Mouse (Mus musculus): Measurements from ENCODE around the gene Slc35e3. TPM values are rescaled to one million over a fixed set of nuclear protein-coding genes. Genes with fewer than 3 reads are reported as not detected.

The Slc35e3 gene
- polyA plus RNA-seq, 1 experiment from 2014 or later = 26.9 TPM

DNA sequence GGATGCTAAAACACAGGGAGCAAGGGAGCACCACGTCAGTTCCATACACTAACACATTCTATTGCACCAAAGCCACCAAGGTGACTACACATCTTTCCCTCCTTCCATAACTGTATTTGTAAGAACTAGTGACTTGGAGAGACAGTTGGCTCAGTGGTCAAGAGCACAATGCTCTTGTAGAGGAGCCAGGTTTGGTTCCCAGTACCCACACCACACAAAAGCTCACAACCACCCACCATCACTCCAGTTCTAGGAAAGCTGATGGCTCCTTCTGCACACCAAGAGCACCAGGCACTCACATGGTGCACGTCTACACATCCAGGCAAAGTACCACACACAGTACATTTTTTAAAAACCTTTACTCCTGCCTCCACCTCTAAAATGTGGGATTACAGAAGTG is 35.9 kb upstream of the Slc35e3 start:
- Histone ChIP-seq H3K9ac (replicated peaks) (no peak overlapping the region), H3K9me3 (replicated peaks) (no peaks in the 10 kb centered on the region), H3K4me1 (no peaks in the 10 kb centered on the region), H3K27ac (replicated peaks) (no peak overlapping the region), H3K4me3 (replicated peaks) (no peak overlapping the region), H3K4me2 (no peak overlapping the region), H3K36me3 (peaks cover 70% of the 10 kb centered on the region), H3K27me3 (replicated peaks) (no peaks in the 10 kb centered on the region)
- WGBS = 100% methylated on average over 2 of the region's 2 CpGs
- no peak for ATAC-seq (ENCODE audit: low FRiP score)

DNA sequence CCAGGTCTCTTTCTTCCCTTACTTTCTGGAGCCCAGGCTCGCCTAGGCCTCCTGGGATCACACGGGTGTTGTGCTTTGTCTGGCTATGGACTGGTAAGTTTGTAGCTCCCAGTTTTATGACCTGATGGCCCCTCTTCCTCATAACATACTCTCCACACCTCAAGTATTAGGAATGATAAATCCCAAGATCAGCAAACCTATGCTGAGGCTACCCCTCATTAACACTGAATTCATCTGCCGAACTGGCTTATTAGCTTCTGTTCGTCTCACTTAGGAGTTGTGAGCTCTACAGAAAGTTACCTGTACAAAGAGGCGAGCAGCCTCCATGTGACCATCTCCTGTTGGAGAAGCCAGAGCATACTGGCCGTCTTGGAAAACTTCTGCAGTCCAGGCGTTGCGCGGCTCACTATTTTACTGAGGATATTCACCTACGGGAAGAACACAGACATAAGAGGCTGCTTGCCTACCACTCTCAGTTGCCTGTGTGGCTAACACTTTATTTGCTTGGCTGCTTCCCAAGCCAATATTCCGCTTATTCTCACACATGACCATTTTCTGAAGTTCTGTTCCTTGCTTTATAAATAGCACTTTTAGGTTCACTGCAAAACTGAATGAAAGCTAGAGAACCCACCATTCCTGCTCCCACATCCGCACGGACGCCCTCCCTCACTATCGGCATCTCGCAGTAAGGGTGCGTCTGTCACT is 35.0 kb upstream of the Slc35e3 start:
- Histone ChIP-seq H3K9me3 (replicated peaks) (no peaks in the 10 kb centered on the region), H3K9ac (replicated peaks) (no peak overlapping the region), H3K27ac (replicated peaks) (no peak overlapping the region), H3K4me2 (no peak overlapping the region), H3K36me3 (peaks cover 69% of the 10 kb centered on the region), H3K4me3 (replicated peaks) (no peak overlapping the region), H3K27me3 (replicated peaks) (no peaks in the 10 kb centered on the region), H3K4me1 (no peaks in the 10 kb centered on the region)
- 96% methylated on average over 17 of the region's 17 CpGs for WGBS
- no peak for ATAC-seq (ENCODE audit: low FRiP score)

DNA sequence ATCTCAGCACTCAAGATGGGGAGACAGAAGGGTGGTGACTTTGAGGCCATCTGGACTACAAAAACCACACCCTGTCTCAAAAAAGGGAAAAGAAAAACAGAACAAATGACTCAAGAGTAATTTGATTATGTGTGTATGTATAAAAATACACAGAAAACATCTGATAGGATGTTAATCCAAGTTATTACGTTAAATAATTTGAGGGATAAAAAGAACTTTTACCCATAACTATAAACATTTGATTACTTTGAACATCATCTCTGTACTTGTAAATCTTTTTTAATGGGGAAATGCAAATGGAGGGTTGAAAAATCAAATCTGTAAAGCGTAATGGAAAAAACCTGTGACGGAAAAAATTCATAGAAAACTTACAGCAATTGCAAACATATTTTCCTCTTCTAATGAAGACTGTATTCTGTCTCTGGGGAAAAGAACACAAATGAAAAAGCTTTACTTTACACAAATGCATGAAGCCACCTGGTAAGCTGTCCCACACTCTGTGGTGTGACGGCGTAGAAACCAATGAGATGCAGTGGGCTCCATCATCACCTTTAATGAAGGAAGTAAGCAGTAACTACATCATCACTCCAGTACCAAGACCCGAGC is 34.2 kb upstream of the Slc35e3 start:
- Histone ChIP-seq H3K9ac (replicated peaks) (no peak overlapping the region), H3K9me3 (replicated peaks) (no peaks in the 10 kb centered on the region), H3K36me3 (peaks cover 68% of the 10 kb centered on the region), H3K27ac (replicated peaks) (no peak overlapping the region), H3K27me3 (replicated peaks) (no peaks in the 10 kb centered on the region), H3K4me3 (replicated peaks) (no peak overlapping the region), H3K4me2 (no peak overlapping the region), H3K4me1 (no peaks in the 10 kb centered on the region)
- 90% methylated on average over 6 of the region's 6 CpGs for WGBS
- ATAC-seq (ENCODE audit: low FRiP score) = no peak

DNA sequence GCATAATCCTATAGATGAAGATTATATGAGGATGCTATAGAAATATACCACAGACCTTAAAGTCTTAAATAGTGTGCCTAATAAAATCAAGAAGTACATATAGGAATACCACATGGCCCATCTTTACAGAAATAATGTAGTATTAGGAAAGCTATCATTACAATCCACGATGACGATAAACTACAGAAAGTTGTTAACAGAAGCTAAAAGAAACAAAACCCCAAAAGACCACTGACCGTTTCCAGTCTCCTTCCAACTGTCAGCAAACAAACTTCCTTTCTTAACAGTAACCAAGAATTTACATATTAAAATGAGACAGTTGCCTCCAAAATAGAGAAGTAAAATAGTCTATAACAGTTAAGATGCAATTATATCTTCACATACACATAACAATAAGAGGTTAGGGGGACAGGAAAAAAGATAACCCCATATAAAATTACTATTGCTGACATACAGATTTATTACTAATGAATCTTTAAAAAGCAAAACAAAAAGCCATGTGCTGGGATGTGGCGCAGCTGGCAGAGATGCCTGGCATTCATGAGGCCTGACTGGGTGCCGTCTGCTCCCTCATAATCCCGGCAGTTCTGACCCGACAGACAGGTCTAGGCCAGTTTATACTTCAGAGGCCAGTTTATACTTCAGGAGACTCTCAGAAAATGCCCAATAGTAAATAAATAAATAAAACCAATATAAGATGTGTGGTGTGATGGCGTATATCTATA is 33.6 kb upstream of the Slc35e3 start:
- H3K4me3 ChIP-seq (replicated peaks) = no peak overlapping the region
- no peaks in the 10 kb centered on the region for H3K27me3 ChIP-seq (replicated peaks)
- H3K27ac ChIP-seq (replicated peaks) = no peak overlapping the region
- no peak for ATAC-seq (ENCODE audit: low FRiP score)
- H3K4me1 ChIP-seq = no peaks in the 10 kb centered on the region
- H3K9me3 ChIP-seq (replicated peaks) = no peaks in the 10 kb centered on the region
- no peak overlapping the region for H3K4me2 ChIP-seq
- H3K9ac ChIP-seq (replicated peaks) = no peak overlapping the region
- 79% methylated on average over 8 of the region's 8 CpGs for WGBS
- peaks cover 72% of the 10 kb centered on the region for H3K36me3 ChIP-seq

DNA sequence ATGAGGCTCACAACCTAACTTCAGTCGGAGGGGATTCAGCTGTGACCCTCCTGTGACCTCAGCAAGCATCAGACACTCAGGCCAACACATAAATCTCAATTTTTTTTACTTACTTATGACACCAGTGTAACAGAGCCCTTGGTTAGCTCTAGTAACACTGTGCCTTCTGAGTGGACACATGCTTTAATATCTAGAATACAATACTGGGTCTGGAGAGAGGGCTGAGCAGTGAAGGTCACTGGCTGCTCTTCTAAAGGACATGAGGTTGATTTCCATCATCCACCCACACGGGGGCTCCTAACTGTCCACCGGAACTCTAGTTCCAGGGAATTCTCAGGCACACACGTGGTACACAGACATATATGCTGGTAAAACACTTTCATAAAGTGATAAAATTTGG is 32.8 kb upstream of the Slc35e3 start:
- Histone ChIP-seq H3K4me3 (replicated peaks) (no peak overlapping the region), H3K9ac (replicated peaks) (no peak overlapping the region), H3K9me3 (replicated peaks) (no peaks in the 10 kb centered on the region), H3K36me3 (peaks cover 76% of the 10 kb centered on the region), H3K27me3 (replicated peaks) (no peaks in the 10 kb centered on the region), H3K27ac (replicated peaks) (no peak overlapping the region), H3K4me2 (no peak overlapping the region), H3K4me1 (no peaks in the 10 kb centered on the region)
- ATAC-seq (ENCODE audit: low FRiP score) = no peak
- 88% methylated on average over 4 of the region's 4 CpGs for WGBS

DNA sequence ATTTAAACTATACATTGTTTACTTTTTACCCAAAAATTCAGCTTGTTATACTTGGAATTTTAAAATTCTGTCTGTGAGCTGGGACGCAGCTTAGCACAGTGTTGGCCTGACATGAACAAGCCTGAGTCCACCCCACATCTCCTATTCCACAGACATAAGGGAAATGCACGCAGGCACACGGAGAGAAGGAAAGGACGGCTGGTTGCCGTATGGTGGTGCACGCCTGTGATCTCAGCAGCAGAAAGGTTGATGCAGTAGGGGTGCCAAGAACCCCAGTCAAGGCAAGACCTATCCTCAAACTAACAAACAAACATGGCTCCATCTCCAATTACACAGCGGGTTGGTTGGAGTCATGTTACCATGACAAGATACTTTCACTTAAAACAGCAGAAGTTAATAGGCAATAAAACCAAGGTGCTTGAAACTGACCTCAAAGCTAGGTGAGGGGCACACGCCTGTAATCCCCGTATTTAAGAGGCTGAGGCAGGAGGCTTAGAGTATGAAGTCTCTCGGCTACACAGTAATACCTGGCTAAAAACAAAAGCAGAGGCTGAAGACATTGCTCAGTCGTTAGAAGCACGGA is 32.3 kb upstream of the Slc35e3 start:
- Histone ChIP-seq H3K27me3 (replicated peaks) (no peaks in the 10 kb centered on the region), H3K36me3 (peaks cover 73% of the 10 kb centered on the region), H3K9ac (replicated peaks) (no peak overlapping the region), H3K4me3 (replicated peaks) (no peak overlapping the region), H3K4me1 (no peaks in the 10 kb centered on the region), H3K4me2 (no peak overlapping the region), H3K27ac (replicated peaks) (no peak overlapping the region), H3K9me3 (replicated peaks) (no peaks in the 10 kb centered on the region)
- 95% methylated on average over 12 of the region's 12 CpGs for WGBS
- ATAC-seq (ENCODE audit: low FRiP score) = no peak

DNA sequence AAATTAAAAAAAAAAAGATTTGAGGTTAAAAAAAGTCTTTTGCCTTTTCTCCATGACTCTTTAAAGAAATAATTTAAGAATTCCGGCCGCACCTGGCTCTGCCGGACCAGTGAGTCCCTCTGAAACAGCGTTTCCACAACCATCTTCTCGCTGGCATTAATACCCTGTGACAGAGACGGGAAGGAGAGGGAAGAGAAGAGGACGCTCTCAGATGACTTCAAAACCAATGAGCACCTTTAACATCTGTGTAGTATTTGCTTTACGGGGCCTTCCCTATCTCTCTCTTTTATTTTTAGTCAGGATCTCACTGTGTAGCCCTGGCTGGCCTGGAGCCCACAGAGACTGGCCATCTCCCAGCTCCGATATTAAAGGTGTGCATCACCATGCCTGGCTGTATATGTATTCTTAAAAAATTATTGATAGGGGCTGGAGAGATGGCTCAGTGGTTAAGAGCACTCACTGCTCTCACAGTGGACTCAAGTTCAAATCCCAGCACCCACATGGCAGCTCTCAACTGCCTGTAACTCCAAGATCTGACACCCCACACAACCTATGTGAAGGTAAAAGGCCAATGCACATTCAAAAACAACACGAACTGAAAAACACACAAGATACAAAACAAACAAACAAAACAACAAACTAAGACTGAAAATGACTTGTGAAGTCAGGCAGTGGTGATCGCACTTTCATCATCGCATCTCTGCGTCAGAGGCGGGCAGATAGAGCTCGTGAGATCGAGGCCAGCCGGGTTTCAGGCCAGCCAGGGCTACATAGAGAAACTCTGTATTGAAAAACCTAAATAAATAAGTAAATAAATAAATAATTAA is 31.5 kb upstream of the Slc35e3 start:
- WGBS = 97% methylated on average over 17 of the region's 17 CpGs

DNA sequence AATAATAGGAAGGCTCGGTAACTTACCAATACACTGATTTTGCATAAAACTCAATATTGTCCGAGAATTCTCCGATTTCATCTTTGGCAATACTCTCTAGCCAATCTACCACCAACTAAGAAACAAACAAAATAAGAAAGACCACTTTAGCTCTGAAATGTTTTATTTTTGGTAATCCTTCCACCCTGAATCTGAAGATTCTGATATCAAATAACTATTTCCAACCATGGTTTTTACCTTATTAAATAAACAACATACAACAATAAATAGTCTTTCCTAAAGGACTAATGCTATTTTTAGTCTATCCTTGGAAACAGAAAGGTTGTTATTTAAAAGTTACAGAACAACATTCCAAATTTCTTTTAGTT is 30.9 kb upstream of the Slc35e3 start:
- H3K4me3 ChIP-seq (replicated peaks) = no peak overlapping the region
- ATAC-seq (ENCODE audit: low FRiP score) = no peak
- no peaks in the 10 kb centered on the region for H3K9me3 ChIP-seq (replicated peaks)
- WGBS = 96% methylated on average over 3 of the region's 3 CpGs
- H3K4me1 ChIP-seq = no peaks in the 10 kb centered on the region
- H3K36me3 ChIP-seq = peaks cover 79% of the 10 kb centered on the region
- no peaks in the 10 kb centered on the region for H3K27me3 ChIP-seq (replicated peaks)
- H3K9ac ChIP-seq (replicated peaks) = no peak overlapping the region
- no peak overlapping the region for H3K4me2 ChIP-seq
- no peak overlapping the region for H3K27ac ChIP-seq (replicated peaks)

More for the DNA sequence above, 31.5 kb upstream of the Slc35e3 start:
- no peak overlapping the region for H3K4me2 ChIP-seq
- H3K9ac ChIP-seq (replicated peaks) = no peak overlapping the region
- H3K27ac ChIP-seq (replicated peaks) = no peak overlapping the region
- H3K36me3 ChIP-seq = peaks cover 78% of the 10 kb centered on the region
- no peaks in the 10 kb centered on the region for H3K4me1 ChIP-seq
- no peaks in the 10 kb centered on the region for H3K27me3 ChIP-seq (replicated peaks)
- no peak overlapping the region for H3K4me3 ChIP-seq (replicated peaks)
- H3K9me3 ChIP-seq (replicated peaks) = no peaks in the 10 kb centered on the region
- no peak for ATAC-seq (ENCODE audit: low FRiP score)

DNA sequence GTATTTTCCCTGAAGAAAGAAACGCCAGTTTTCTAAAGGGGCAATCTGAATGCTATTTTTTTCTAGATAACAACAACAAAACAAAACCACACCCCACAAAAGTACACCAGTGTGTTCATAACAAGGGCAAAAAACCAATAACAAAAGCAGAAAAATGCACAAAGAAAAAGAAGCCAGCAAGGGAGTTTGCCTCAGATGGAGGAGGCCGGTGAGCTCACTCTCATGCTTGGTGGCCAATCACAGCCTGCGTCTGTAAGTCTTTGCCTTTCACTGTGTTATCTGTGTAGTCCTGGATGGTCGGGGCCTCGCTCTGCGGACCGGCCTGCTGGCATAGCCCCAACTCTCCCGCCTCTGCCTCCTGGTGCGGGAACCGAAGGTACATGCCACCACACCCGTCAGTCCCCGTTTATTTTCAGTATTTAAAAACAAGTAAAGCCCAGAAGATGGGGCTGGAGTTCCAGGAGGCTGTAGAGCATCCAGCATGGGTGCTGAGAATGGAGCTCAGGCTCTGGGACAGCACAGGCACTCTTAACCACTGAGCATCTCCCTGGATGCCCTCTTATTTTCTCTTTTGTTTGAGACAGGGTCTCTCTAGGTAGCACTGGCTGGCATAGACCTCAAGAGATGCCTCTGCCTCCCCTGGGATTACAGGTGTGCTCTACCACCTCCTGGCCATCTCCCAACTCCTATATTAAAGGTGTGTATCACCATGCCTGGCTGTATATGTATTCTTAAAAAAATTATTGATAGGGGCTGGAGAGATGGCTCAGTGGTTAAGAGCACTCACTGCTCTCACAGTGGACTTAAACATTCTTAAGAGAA is 30.3 kb upstream of the Slc35e3 start:
- Histone ChIP-seq H3K4me2 (no peak overlapping the region), H3K36me3 (peaks cover 76% of the 10 kb centered on the region), H3K27me3 (replicated peaks) (no peaks in the 10 kb centered on the region), H3K27ac (replicated peaks) (no peak overlapping the region), H3K4me3 (replicated peaks) (no peak overlapping the region), H3K4me1 (no peaks in the 10 kb centered on the region), H3K9ac (replicated peaks) (no peak overlapping the region), H3K9me3 (replicated peaks) (no peaks in the 10 kb centered on the region)
- WGBS = 96% methylated on average over 12 of the region's 12 CpGs
- no peak for ATAC-seq (ENCODE audit: low FRiP score)

DNA sequence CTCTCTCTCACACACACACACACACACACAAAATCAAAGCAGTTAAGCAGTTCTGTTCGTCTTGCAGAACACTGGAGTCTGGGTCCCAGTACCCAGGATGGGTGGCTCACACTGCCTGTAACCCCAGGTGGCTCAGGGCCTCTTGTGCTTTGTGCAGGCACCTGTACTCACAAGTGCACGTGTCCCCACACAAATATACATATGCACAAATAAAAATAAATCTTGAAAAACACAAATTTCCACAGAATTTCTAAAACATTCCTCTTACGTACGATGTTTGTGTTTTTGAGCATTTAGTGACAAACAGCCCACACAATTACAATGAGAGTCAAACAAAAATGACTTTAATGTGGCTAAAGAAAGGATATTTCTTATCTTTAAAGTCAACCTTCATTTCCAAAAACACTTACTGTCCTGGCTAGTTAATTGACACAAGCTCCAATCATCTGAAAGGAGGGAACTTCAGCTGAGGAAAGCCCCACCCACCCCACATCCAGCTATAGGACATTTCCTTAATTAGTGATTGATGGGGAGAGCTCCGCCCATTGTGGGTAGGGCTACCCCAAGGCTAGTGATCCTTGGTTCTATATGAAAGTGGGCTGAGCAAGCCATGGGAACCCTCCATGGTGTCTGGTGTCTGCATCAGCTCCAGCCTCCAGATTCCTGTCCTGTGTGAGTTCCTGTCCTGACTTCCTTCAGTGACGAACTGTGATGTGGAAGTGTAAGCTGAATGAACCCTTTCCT is 29.4 kb upstream of the Slc35e3 start:
- H3K4me1 ChIP-seq = no peaks in the 10 kb centered on the region
- H3K36me3 ChIP-seq = peaks cover 74% of the 10 kb centered on the region
- 90% methylated on average over 6 of the region's 6 CpGs for WGBS
- ATAC-seq (ENCODE audit: low FRiP score) = no peak
- H3K4me3 ChIP-seq (replicated peaks) = no peak overlapping the region
- no peak overlapping the region for H3K9ac ChIP-seq (replicated peaks)
- no peak overlapping the region for H3K27ac ChIP-seq (replicated peaks)
- no peaks in the 10 kb centered on the region for H3K27me3 ChIP-seq (replicated peaks)
- no peak overlapping the region for H3K4me2 ChIP-seq
- no peaks in the 10 kb centered on the region for H3K9me3 ChIP-seq (replicated peaks)
